Mouse (Mus musculus) heart, postnatal 4 days (tissue): ENCODE data around the gene Gm33543. TPM values are rescaled to one million over a fixed set of nuclear protein-coding genes. Genes with fewer than 3 reads are reported as not detected.
A peak's percentile ranks its signal among the peaks of the same experiment; 100 is the strongest.

Experiments
- DNase-seq: peaks from one replicate; pipeline ENCODE4 v3.0.0; 2021
- total RNA-seq, 2 experiments: library from RNA; stranded (reverse); gene quantifications; 2 replicates each; pipeline ENCODE4 v1.2.3; 2021

Gm33543 gene
- total RNA-seq, 2 experiments from 2014 or later, result 0.19 to 0.61 TPM

DNA sequence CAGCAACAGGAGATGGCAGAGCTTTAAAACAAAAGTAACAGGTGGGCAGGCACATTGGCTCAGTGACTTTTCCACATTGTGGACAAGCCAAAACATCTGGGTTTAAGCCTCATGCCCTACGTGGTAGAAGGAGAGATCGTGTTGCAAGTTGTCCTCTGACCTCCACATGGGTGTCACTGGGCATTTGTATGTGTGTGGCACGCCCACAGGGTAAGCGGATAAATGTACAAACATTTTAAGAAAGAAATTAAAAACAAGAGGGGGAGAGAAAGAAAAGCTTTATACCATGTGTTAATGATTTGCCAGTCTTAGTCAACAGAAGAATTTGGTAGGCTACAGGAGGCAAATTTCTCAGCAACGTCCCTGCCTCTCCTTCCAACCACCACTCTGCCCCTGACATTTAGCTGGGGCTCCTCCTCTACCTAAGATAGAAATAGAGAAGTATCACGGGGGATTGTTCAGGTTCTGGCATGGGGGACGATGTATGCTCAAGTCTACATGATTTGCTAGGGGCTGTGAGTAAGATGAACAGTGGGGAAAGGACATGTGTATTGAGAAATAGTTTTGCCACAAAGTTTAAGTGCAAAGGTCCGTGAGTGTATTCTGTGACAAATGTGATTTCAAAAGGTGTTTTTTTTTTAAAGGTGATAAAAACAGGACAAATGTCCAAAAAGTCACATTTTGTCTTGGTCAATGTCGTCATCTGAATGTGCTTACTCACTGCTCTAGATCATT lies 6.0 kb downstream of the Gm33543 start:
- no peak for DNase-seq

DNA sequence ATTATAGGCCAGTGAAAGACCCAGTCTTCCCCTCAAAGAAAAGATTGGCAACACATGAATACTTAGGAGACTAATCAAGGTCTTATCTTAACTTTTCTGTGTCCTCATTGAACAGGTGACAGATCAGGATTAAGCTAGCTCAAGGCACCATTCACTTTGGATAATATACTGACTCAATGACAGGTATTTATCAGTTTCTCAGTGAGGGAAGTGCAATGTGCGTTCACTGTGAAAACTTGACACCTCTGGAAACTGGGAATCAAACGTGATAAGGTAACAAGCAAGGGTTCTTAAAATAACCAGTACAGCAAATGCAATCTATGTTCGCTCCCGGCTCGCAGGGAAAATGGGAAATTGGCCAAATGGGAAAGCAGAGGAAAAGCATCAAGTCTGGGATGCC lies 11.8 kb downstream of the Gm33543 start:
- DNase-seq, result no peak

- DNase-seq, result no peak
These were observed 13.3 kb downstream of the Gm33543 start for GRCm38 (mm10) chr10:95829471-95829870.

DNA sequence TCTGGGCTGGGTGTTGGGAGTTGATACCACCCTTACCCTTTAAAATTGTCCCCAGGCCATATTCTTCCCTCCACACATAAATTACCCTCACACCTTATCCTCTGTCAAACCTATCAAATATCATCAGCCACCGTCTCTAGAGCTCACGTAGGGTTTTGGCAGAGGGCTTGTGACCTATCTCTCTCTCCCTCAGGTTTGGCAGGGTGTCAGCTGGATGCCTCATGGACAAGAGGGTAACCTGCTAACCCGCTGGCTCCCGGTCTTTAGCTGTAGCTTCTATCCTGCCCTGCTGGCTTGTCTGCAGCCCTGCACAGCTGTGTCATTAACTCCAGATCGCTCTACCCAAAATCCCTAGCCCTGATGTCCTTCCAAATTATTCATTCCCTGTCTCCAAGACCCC lies 14.4 kb downstream of the Gm33543 start:
- DNase-seq, result peak; percentile 82

DNA sequence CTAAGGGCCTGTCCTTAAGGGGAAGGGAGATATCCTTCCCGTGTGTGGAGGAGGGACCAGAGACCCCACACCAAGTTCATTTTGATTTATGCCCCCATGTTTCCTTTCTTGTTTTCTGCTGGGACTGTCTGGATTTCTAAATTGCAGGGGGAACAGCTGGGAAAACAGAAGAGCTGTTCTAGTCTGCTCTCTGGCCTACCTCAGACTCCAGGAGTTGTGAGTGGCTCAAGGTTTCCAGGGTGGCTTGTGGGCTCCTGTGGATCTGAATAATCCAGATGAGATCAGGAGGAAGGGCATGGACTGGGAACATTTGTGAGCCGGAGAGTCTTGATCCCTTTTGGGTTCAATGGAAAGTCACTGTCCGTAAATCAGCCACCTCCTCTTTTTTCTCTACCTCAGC lies 17.1 kb downstream of the Gm33543 start:
- no peak for DNase-seq

DNA sequence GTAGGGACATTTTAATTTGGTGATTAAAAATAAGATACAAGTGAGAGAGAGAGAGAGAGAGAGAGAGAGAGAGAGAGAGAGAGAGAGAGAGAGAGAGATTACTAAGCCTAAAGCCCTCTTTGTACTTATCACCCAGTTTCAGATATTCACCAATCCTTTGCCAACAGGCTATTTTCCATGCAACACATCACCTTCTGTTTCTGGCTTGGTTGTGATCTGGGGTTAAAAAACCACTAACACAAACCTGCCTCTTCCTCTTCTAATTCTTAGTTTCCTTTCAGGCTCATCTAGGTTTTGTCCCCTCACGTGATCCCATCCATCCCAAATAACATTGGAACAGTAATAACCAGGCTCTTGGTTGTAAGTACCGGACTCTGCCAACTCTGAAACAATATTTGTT lies 24.2 kb downstream of the Gm33543 start:
- DNase-seq, result no peak

GRCm38 (mm10) chr10:95817419-95818161 lies 25.1 kb downstream of the Gm33543 start:
- DNase-seq, result no peak

DNA sequence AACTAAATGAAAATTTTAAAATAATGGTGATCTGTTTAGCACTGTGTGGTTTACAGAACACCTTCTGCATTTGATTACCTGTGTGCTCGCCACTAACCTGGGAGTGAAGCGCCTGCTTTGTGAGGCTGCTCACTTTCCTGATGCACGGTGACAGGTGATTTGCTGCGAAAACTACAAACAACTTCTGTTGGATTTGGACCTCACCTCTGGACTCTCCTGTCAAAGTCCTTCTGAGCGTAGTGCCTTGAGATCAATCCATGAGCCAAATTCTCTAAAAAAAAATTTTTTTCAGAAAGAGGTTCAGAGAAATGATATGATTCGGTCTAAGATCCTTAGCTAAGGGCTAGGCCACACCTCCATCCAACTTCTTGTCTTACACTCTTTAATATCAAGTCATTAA lies 28.4 kb downstream of the Gm33543 start:
- DNase-seq, result no peak

- no peak for DNase-seq
These were observed 30.9 kb downstream of the Gm33543 start for GRCm38 (mm10) chr10:95811869-95812268.

GRCm38 (mm10) chr10:95801443-95801811 lies 41.3 kb downstream of the Gm33543 start:
- peak; percentile 32 for DNase-seq

GRCm38 (mm10) chr10:95800693-95801442 lies 41.9 kb downstream of the Gm33543 start:
- no peak for DNase-seq

GRCm38 (mm10) chr10:95797645-95798395 lies 44.9 kb downstream of the Gm33543 start:
- no peak for DNase-seq

GRCm38 (mm10) chr10:95795500-95795899 lies 47.2 kb downstream of the Gm33543 start:
- DNase-seq, result no peak

GRCm38 (mm10) chr10:95794706-95795105 lies 48.0 kb downstream of the Gm33543 start:
- DNase-seq, result no peak

- DNase-seq, result no peak
These were observed 51.3 kb downstream of the Gm33543 start for GRCm38 (mm10) chr10:95791427-95791804.

- DNase-seq, result no peak
These were observed 51.8 kb downstream of the Gm33543 start for GRCm38 (mm10) chr10:95790771-95791426.

- no peak for DNase-seq
These were observed 55.6 kb downstream of the Gm33543 start for GRCm38 (mm10) chr10:95787176-95787575.

DNA sequence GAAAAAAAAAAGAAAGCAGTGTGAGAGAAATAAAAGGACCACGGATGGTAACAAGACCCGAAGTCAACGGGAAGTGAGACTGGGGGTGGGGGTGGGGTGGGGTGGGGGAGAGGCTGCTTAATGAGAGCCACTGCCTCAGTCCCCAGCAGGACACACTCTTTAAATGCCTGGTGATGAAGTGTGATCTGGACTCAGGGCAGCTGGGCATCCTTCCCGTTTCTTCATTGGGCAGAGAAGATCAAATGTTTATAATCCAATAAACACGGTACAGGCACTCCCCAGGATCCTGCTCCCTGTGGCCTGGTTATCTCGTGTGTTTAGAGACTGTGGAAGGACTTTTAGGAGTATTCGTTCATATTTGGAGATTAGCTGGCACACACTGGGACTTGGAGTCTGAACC lies 57.9 kb downstream of the Gm33543 start:
- no peak for DNase-seq

DNA sequence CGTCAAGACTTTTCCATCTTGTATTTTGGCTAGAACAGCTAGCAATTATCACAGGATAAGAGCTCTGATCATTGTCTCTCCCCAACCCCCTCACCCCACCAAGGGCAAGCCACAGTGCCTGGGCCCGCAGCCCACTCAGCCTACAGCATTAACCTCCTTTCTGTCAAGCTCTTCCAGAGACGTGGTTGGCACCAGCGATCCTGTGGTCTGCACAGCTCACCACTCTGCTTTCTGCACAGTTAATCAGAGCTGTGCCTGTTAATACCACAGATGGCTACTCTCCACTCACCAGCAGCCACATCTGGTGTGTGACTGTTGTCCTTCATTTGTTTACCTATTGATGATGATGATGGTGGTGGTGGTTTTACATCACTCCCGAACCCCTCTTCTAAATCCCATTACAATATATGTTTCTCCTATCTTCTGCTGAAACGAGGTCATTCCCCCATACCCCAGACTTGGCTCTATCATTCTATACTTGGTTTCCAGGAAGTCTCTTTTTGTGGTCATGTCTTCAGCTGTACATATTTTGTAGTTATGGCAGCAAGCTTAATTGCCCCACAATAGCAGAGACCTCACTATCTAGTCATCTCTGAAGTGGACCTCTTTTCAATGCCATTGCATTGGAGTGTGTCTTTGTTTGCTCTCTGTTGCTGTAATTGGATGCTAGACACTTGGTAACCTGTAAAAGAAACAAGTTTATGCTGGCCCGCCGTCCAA lies 61.7 kb downstream of the Gm33543 start:
- no peak for DNase-seq

DNA sequence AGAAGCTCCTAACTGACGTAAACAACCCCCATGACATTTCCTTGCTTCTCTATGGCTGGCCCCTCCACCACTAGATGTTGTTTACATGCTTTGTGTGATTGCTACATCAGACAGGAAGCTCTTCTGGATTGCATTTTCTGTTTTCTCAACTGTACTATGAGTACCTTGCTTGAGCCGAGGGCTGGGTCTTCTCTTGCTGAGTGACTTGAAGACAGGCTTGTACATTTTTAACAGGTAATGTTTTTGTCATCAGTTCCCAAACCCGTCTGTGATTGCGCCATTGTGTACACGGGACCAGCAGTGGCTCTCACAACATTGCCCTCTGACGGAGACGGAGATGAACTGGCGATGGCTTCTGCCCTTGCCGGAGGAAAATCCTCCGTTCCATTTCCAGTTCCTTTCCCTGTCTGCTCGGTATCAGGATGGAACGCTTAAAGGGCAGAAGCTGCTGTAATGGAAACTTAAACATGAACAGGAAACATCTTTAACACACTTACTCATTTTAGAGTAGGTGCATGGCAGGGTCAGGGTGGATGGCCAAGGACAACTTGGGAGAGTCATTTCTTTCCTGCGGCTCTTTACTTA lies 62.8 kb downstream of the Gm33543 start:
- DNase-seq, result peak; percentile 49

DNA sequence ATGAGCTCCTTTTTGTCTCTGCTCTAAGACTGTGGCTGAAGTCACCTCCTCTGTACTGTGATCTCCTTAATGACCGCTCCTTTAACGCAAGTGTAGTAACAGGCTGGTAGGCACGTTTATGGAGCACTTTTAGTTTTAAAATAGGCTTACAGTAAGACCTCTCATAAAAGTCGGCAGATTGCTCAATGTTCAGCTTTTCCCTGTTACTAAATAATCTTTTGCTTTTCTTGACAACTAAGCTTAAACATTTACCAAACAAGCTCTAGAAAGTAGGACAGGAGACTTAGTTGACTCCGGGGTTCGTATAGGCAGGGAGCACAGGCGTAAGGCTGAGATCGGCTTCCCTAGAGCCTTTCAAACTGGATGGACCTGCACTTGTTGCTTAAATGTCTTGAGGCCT lies 64.1 kb downstream of the Gm33543 start:
- DNase-seq, result no peak
